In the genomic region with DNA sequence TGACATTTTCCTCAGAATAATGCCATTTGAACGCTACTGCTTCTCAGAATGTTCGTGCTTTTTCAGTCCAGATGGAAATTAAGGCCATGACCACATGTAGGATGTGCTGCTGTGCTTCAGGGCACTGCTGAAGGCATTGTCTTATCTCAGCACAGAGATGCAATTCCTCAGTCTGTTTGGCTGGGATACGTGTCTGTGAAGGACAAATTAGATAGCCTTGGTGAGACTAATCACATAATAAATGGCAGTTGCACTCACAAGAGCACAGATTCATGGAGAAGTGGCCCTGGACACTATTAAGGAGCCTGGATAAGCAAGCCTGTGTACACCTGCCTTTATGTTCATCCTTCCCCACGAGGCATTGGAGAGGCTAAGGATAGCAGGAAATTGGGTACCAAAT, we compare ENCODE assay signal across 24 mouse cellular contexts. TPM values are rescaled to one million over a fixed set of nuclear protein-coding genes. Genes with fewer than 3 reads are reported as not detected.
"Had no signal": no experiment of that assay in that cellular context is flagged by ENCODE, and none has a peak within 500 bp of the region (broad histone marks: within the 10 kb centered on the region; RNA-seq: fewer than 3 reads in every experiment).

No protein-coding gene starts in this region.

- DNase-seq: lung, adult 18-20 months; lung, embryonic 14.5 days; lung, postnatal 10 days; lung, postnatal 4 days; midbrain, embryonic 14.5 days; retina, postnatal 1 day; right cerebral cortex, adult 18-20 months; right cerebral cortex, postnatal 25 days; right cerebral cortex, postnatal 4 days; spleen, adult 18-20 months; thymus, adult 18-20 months; thymus, postnatal 14 days; thymus, postnatal 36 days had no signal

RNA-seq across cellular contexts. Expression of a gene that starts 29.1 kb away (rescaled TPM):
- total RNA-seq: megakaryocyte, adult 5-6 weeks; megakaryocyte-erythroid progenitor cell, adult 5-6 weeks had no signal
- polyA plus RNA-seq: lung, embryonic 14.5 days; lung, embryonic 16.5 days; midbrain, embryonic 10.5 days; myocyte; neural tube, embryonic 11.5 days; neural tube, embryonic 13.5 days; small intestine, adult 2 months; stomach, embryonic 14.5 days; stomach, embryonic 16.5 days; thymus, postnatal 0 days had no signal
